Mouse (Mus musculus) bone marrow macrophage, adult 2 months (primary cell): ENCODE results near the gene Hbp1. TPM values are rescaled to one million over a fixed set of nuclear protein-coding genes. Genes with fewer than 3 reads are reported as not detected.

Source experiments
- H3K27ac ChIP-seq: 2 replicates; pipeline ENCODE4 v1.5.1; 2012; ENCODE audit warnings: low read depth, low read length; ENCODE audit not compliant: insufficient read depth
- H3K4me1 ChIP-seq: 2 replicates; pipeline ENCODE4 v1.6.1; 2012; ENCODE audit warnings: low read length; ENCODE audit not compliant: control insufficient read depth, insufficient read depth
- H3K4me3 ChIP-seq: 2 replicates; pipeline ENCODE4 v1.5.1; 2012; ENCODE audit warnings: mild to moderate bottlenecking, low read length, moderate library complexity; ENCODE audit not compliant: insufficient read depth
- CTCF ChIP-seq: IDR thresholded peaks from 2 replicates; pipeline ENCODE4 v1.5.1; 2012; ENCODE audit warnings: low read depth, mild to moderate bottlenecking, low read length, moderate library complexity
- POLR2A ChIP-seq: IDR thresholded peaks from 2 replicates; pipeline ENCODE4 v1.6.1; 2012; ENCODE audit warnings: mild to moderate bottlenecking, low read depth, low read length, borderline replicate concordance
- polyA plus RNA-seq: library from polyadenylated mRNA; stranded (reverse); fragments of >200 nt; gene quantifications from 2 replicates; pipeline ENCODE4 v1.2.4, GENCODE M21; 2012; ENCODE audit not compliant: missing spikeins, insufficient read depth, insufficient read length

Hbp1 gene
- polyA plus RNA-seq, 1 experiment, result 112 TPM

DNA sequence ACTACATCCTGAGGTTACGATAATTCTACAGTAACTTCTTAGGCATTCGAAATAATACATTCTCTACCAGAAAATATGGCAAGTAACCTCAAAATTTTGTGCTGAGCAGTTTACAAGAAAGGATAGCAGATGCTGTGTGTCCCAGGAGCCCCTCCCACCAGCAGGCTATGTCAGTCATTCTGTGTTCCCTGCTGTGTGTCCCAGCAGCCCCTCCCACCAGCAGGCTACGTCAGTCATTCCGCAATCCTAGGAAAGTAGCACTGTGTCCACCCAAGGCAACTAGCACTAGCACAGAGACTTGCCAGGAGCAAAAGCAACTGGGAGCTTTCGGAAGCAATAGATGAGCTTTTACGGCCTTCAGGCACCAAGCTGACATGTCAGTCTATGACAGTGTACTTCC, 13.7 kb upstream of the Hbp1 start:
- Histone ChIP-seq H3K4me1 (peaks cover 7% of the 10 kb centered on the region), H3K4me3 (no peak overlapping the region), H3K27ac (no peak overlapping the region)
- TF ChIP-seq CTCF, result no peak
- no peak for TF ChIP-seq POLR2A

- TF ChIP-seq POLR2A, result no peak
- no peak for TF ChIP-seq CTCF
- Histone ChIP-seq H3K4me3 (no peak overlapping the region), H3K4me1 (peaks cover 24% of the 10 kb centered on the region), H3K27ac (no peak overlapping the region)
Measured at GRCm38 (mm10) chr12:31955843-31956242, 5.5 kb upstream of the Hbp1 start.

GRCm38 (mm10) chr12:31950659-31951031, 310 bp upstream of the Hbp1 start:
- TF ChIP-seq POLR2A, result no peak
- TF ChIP-seq CTCF, result no peak
- Histone ChIP-seq H3K27ac (peak overlapping the region; percentile 89), H3K4me3 (peak overlapping the region; percentile 33), H3K4me1 (peaks cover 20% of the 10 kb centered on the region)

DNA sequence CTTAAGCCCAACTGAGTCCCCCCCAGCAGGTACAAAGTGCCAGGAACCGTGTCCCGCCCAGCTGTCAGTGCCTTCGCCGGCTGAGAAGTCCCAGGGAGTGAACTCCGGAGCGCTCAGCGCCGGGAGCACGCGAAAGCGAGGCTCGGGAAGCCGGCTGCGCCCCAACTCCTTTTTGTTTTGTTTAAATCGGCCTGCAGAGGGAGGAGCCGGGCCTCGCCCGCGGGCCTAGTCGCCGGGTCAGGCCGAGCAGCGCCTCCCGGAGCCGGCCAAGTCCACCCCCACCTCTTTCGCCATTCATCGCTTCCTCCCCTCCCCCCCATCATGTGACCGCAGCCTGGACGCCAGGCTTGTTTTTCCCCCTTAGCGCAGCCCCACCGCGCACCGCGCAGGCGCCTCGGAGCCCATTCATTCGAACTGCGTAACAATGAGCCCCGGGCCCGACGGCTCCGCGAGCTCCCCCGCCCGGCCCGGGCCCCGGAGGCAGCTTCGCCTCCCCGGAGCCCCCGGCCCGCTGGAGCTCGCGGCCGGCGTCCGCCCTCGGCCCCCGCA, 1.1 kb downstream of the Hbp1 start:
- H3K4me3 ChIP-seq, result peak overlapping the region; percentile 100
- peaks cover 20% of the 10 kb centered on the region for H3K4me1 ChIP-seq
- H3K27ac ChIP-seq, result peak overlapping the region; percentile 98
- TF ChIP-seq CTCF, result no peak
- TF ChIP-seq POLR2A, result no peak

DNA sequence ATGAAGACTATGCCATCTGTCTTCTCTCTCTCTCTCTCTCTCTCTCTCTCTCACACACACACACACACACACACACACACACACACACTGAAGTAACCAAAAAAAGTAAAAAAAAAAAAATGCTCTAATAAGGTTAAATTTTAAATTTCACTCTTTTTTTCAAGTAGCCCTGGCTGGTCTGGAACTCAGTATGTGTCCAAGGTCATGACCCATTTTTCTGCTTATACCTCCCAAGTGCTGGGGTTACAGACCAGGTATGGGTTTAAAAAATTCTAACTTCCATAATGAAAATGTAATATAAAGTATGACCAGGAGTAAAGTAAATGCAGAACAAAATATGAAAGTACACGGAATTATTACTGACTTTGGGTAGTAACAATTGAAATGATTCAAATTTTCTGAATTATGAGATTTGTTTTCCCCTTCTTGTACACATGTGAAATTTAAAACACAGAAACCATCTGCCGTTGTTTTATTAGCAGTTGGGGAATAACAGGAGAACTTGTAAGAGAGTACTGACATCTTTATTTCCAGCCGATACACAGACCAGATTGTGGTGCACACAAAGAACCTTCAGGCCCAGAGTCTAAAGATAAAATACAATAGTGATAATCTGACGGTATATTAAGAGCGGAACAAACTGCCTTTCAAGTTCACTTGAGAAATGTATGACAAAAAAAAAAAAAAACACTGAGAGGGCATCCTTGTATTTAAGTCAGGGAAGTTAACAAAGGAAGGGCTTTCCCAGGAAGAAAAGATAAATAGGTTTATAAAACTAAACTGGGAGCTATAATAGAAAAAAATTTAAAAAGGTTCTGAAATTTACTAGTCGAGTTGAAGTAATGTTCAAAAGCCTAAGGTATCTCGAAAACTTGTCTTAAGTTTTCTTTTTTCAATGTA, 2.0 kb downstream of the Hbp1 start:
- peak overlapping the region; percentile 100 for H3K4me3 ChIP-seq
- peaks cover 23% of the 10 kb centered on the region for H3K4me1 ChIP-seq
- H3K27ac ChIP-seq, result peak overlapping the region; percentile 96
- TF ChIP-seq CTCF (no peak), POLR2A (no peak)

DNA sequence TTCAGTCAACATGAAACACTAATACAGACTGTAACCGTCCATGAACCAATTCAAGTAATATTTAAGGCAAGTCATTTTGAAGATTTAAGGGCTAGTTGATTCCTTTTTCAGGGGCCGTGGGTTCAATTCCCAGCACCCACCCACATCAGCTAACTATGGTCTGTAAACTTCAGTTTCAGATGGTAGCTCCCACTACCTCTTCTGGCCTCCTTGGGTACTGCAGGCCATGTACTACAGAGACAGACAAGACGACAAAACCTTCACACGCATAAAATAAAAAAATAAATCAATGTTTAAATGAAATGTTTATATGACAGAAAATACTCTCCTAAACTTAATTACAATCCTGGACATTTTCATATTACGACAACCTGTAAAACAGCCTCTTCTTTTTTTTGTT, 2.9 kb downstream of the Hbp1 start:
- no peak for TF ChIP-seq POLR2A
- no peak for TF ChIP-seq CTCF
- peaks cover 24% of the 10 kb centered on the region for H3K4me1 ChIP-seq
- H3K4me3 ChIP-seq, result no peak overlapping the region
- H3K27ac ChIP-seq, result no peak overlapping the region

DNA sequence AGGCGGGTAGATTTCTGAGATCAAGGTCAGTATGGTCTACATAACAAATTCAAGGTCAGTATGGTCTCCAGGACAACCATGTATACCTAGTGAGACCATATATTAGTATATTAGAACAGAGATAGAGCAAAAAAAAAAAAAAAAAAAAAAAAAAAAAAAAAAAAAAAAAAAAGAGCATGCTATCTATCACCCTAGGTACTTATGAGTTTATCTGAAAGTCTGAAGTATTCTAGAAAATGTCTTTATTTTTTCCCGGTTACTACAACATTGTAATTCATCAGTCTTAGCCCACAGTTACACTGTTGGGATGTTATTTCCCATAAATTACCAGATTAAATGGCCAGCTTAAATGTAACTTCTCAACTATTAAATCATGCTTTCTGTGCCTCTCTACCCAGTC, 5.9 kb downstream of the Hbp1 start:
- no peak overlapping the region for H3K27ac ChIP-seq
- no peak overlapping the region for H3K4me3 ChIP-seq
- peaks cover 26% of the 10 kb centered on the region for H3K4me1 ChIP-seq
- TF ChIP-seq POLR2A, result no peak
- no peak for TF ChIP-seq CTCF

- no peak overlapping the region for H3K27ac ChIP-seq
- H3K4me3 ChIP-seq, result no peak overlapping the region
- H3K4me1 ChIP-seq, result peaks cover 32% of the 10 kb centered on the region
- no peak for TF ChIP-seq CTCF
Measured at GRCm38 (mm10) chr12:31943020-31943654, 7.2 kb downstream of the Hbp1 start.

- TF ChIP-seq CTCF (no peak), POLR2A (no peak)
- peak overlapping the region; percentile 33; the same call in 1 of the 2 replicates for H3K27ac ChIP-seq
Measured at GRCm38 (mm10) chr12:31939026-31939425, 11.3 kb downstream of the Hbp1 start.

DNA sequence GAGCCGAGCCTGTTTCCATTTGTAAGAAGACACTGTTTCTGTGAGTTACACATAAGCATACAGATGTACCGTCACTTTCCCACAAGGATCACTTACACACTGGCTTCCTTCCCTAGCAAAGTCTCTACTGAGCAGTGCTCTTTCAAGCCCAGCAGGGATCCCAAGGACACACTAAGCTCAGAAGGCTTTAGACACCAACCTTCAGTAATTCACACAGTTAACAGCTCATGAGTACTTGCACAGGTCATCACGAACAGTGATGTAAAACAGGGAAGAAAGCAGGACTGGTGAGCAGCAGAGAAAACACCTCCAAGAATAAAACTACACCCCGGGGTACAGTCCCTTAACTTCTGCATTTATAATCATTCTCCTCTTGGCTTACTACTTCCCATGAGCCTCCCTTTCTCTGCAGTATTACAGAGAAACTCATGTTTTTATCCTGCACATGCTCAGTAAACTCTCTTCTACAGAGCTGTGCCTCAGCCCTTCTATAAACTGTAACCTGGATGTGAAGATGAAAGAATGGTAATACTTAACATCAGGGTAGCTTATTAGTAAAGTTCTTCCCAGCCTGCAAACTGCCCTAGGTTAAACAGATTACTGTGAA, 11.8 kb downstream of the Hbp1 start:
- Histone ChIP-seq H3K27ac (peak overlapping the region; percentile 57), H3K4me1 (peaks cover 28% of the 10 kb centered on the region), H3K4me3 (no peak overlapping the region)
- TF ChIP-seq CTCF (no peak), POLR2A (no peak)

More at GRCm38 (mm10) chr12:31939026-31939425, 11.3 kb downstream of the Hbp1 start:
- H3K4me3 ChIP-seq, result no peak overlapping the region
- peaks cover 33% of the 10 kb centered on the region for H3K4me1 ChIP-seq
